ENCODE assay signal across 15 mouse cellular contexts in the genomic region with DNA sequence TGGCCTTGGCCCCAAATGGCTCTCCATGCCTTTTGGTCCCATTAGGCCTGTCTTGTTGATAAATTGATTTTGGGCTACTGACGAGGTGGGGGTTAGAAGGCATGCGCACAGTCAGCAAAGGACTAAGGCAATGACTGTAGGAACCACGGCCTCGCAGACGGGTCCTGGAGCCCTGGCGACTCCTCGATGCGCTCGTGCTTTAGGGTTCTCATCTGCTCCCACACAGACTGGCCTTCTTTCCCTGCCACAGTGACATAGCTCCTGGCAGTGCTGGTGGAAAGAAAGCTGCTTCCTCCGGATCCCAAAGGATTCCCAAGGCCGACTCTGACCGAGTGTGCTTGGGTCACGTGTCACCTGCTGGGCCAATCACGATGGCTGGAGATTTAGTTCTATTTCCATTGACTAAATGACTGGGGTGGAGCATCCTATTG. TPM values are rescaled to one million over a fixed set of nuclear protein-coding genes. Genes with fewer than 3 reads are reported as not detected.
A peak's percentile ranks its signal among the peaks of the same experiment; 100 is the strongest.
DNase-seq lines count a peak whose midpoint lies in the region; TF ChIP-seq lines count a peak whose summit lies in the region.
"Had no signal": no experiment of that assay in that cellular context is flagged by ENCODE, and none has a peak within 500 bp of the region (broad histone marks: within the 10 kb centered on the region; RNA-seq: fewer than 3 reads in every experiment).

No protein-coding gene starts in this region.

- TF ChIP-seq EP300 in heart, adult 2 months (IDR thresholded peaks at IDR 0.05; ENCODE audit: insufficient read depth, low read depth, low read length), result no peak

- no peak for TF ChIP-seq CTCF in heart, adult 2 months (IDR thresholded peaks at IDR 0.05)

- H3K79me2 ChIP-seq in heart, adult 2 months (replicated peaks; ENCODE audit: control insufficient read depth, insufficient read depth, low read length), result no peaks in the 10 kb centered on the region

- WGBS in heart, adult 2 months, result 63% methylated on average over 14 of the region's 14 CpGs

- H3K27me3 ChIP-seq in heart, adult 2 months (ENCODE audit: control insufficient read depth, insufficient read depth, low read length), result no peaks in the 10 kb centered on the region
- H3K27me3 ChIP-seq: hindbrain, embryonic 15.5 days; neural tube, embryonic 12.5 days had no signal

- DNase-seq in lung, postnatal 10 days, result peak; percentile 24
- DNase-seq in lung, adult 18-20 months, result no peak
- peak; percentile 29 for DNase-seq in adrenal gland, adult 8-10 months
- peak; percentile 68 to 72 for DNase-seq in heart, adult 2 months
- peak; percentile 35 to 55 for DNase-seq in kidney, postnatal 25 days
- no peak for DNase-seq in cerebellum, postnatal 4 days (ENCODE audit: low spot score in 2 of 2)
- no peak for DNase-seq in urinary bladder, postnatal 14 days (ENCODE audit: low spot score)
- DNase-seq in layer of hippocampus, adult 18-20 months (ENCODE audit: low spot score in 2 of 2), result no peak
- DNase-seq: cerebellum, adult 8-10 months; right cerebral cortex, postnatal 25 days had no signal

- H3K4me3 ChIP-seq in heart, adult 2 months, result no peak overlapping the region
- H3K4me3 ChIP-seq: embryonic facial prominence, embryonic 13.5 days; hindbrain, embryonic 15.5 days; limb, embryonic 13.5 days; midbrain, embryonic 12.5 days; neural tube, embryonic 12.5 days had no signal

- intact Hi-C loops in heart, adult 2 months (cut with DNase I), result no loop called here

- peaks cover 21% of the 10 kb centered on the region for H3K4me1 ChIP-seq in heart, adult 2 months (ENCODE audit: control insufficient read depth, insufficient read depth, low read length)

- H3K36me3 ChIP-seq in heart, adult 2 months (ENCODE audit: control insufficient read depth, insufficient read depth, low read length), result no peaks in the 10 kb centered on the region
- H3K36me3 ChIP-seq: embryonic facial prominence, embryonic 13.5 days; hindbrain, embryonic 15.5 days; limb, embryonic 13.5 days; midbrain, embryonic 12.5 days; neural tube, embryonic 12.5 days had no signal

- H3K9ac ChIP-seq in heart, adult 2 months (ENCODE audit: low read depth, low read length), result no peak overlapping the region
- H3K9ac ChIP-seq: embryonic facial prominence, embryonic 13.5 days; hindbrain, embryonic 15.5 days; limb, embryonic 13.5 days; midbrain, embryonic 12.5 days; neural tube, embryonic 12.5 days had no signal

- peak overlapping the region; percentile 57; the same call in 1 of the 2 replicates for H3K27ac ChIP-seq in heart, adult 2 months
- H3K27ac ChIP-seq: embryonic facial prominence, embryonic 13.5 days; hindbrain, embryonic 15.5 days; limb, embryonic 13.5 days; midbrain, embryonic 12.5 days; neural tube, embryonic 12.5 days had no signal

- no peak for TF ChIP-seq POLR2A in heart, adult 2 months (IDR thresholded peaks at IDR 0.05; ENCODE audit: insufficient read depth, low read depth, low read length)

RNA-seq across cellular contexts. Expression of a gene that starts 11.9 kb away (rescaled TPM):
- 100 to 1,000 TPM; 106 to 164 (median 136) TPM for total RNA-seq in adrenal gland, adult 8-10 months (2022)
- 10 to 100 TPM; 86.7 to 88.3 TPM for total RNA-seq in heart, adult 2 months (2021)
- 25.6 and 26.3 TPM in 2 replicates for polyA plus RNA-seq in heart, adult 2 months (2012; rRNA removed)
- 100 to 1,000 TPM; 839 to 867 TPM for total RNA-seq in layer of hippocampus, adult 18-20 months (2021)

RNA-seq across cellular contexts. Expression of a gene that starts 56.4 kb away (rescaled TPM):
- total RNA-seq in adrenal gland, adult 8-10 months (2022), result 10 to 100 TPM; 25.3 to 34.5 (median 29.7) TPM
- 10 to 100 TPM; 25.0 to 27.3 TPM for total RNA-seq in heart, adult 2 months (2021)
- 25.5 and 26.0 TPM in 2 replicates for polyA plus RNA-seq in heart, adult 2 months (2012; rRNA removed)
- 10 to 100 TPM; 29.6 to 33.4 TPM for total RNA-seq in layer of hippocampus, adult 18-20 months (2021)

Comparison
In these comparisons a context has a peak if more than half of its experiments do, and no peak if none do; other contexts are left out.
1. DNase-seq: peak in lung, postnatal 10 days (single experiment), adrenal gland, adult 8-10 months (single experiment), heart, adult 2 months (2 of 2) and kidney, postnatal 25 days (2 of 2); none in lung, adult 18-20 months (0 of 2), cerebellum, postnatal 4 days (0 of 2), urinary bladder, postnatal 14 days (single experiment) and layer of hippocampus, adult 18-20 months (0 of 2).
2. RNA of a gene that starts 11.9 kb away (total RNA-seq): 839 to 867 TPM in layer of hippocampus, adult 18-20 months; 106 to 164 TPM in adrenal gland, adult 8-10 months and 86.7 to 88.3 TPM in heart, adult 2 months; every median in the first group is over 4 times any median in the second.